In the genomic region with DNA sequence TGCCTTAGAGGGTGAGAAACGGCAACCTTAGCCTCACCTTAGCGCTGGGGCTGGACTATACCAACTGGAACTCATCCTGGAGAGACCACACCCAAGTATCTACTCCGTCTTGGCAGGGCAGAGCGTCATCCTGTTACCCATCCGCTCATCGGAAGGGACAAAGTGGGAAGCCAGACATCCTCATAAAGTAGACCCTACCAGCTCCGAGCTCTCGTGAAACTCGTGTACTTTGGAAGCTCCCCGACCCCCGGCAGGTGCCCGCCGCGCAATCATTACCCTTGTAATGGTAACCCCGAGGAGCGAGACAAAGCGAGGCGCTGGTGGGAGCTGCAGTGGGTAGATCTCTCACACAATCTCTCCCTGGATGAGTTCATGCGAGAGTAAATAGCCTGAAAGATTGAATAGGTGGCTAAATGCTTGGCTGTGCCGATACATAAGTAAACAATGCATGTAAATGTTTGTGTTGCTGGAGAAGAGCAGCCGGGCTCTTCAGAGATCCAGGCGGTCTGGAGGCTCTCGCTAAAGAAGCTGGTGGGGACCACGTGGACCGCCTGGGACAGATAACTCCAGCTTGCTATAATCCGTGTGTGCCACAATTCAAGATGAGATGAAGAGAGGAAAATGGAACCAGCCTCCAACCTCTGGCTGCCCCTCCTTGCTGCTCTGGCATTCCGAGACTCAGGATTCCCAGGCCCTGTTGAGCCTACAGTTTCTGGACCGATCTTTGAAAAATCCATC, we compare ENCODE assay signal across 9 mouse cellular contexts. TPM values are rescaled to one million over a fixed set of nuclear protein-coding genes. Genes with fewer than 3 reads are reported as not detected.
DNase-seq lines count a peak whose midpoint lies in the region; ATAC-seq lines count a peak whose summit lies in the region.
"Had no signal": no experiment of that assay in that cellular context is flagged by ENCODE, and none has a peak within 500 bp of the region (broad histone marks: within the 10 kb centered on the region; RNA-seq: fewer than 3 reads in every experiment).

No protein-coding gene starts in this region.

- peak overlapping the region; percentile 51 for H3K4me3 ChIP-seq in heart, embryonic 15.5 days
- H3K4me3 ChIP-seq in hindbrain, embryonic 12.5 days = peak overlapping the region; percentile 52

- no peak for DNase-seq in heart, postnatal 4 days
- peak; percentile 21 for DNase-seq in brain, adult 2 months (ENCODE audit: low read depth, low spot score)
- peak; percentile 51 for DNase-seq in neural tube, embryonic 10.5 days (ENCODE audit: extremely low spot score, low spot score)
- DNase-seq in spleen, postnatal 14 days (ENCODE audit: low spot score in 2 of 2) = no peak
- DNase-seq in testis, postnatal 10 days (ENCODE audit: low spot score) = no peak
- no peak for DNase-seq in yolk sac, embryonic 10.5 days (ENCODE audit: low spot score)

- H3K36me3 ChIP-seq in heart, embryonic 15.5 days = no peaks in the 10 kb centered on the region
- H3K36me3 ChIP-seq in hindbrain, embryonic 12.5 days = no peaks in the 10 kb centered on the region

- H3K4me2 ChIP-seq in heart, embryonic 15.5 days = peak overlapping the region; percentile 94
- H3K4me2 ChIP-seq in hindbrain, embryonic 12.5 days (replicated peaks) = peak overlapping the region; percentile 90

- H3K27ac ChIP-seq in heart, embryonic 15.5 days = no peak overlapping the region
- peak overlapping the region; percentile 78 for H3K27ac ChIP-seq in hindbrain, embryonic 12.5 days

- H3K4me1 ChIP-seq in heart, embryonic 15.5 days (replicated peaks) = peaks cover 26% of the 10 kb centered on the region
- H3K4me1 ChIP-seq in hindbrain, embryonic 12.5 days = peaks cover 23% of the 10 kb centered on the region; the same call in 1 of the 2 replicates

- H3K9ac ChIP-seq in heart, embryonic 15.5 days = no peak overlapping the region
- peak overlapping the region; percentile 66 for H3K9ac ChIP-seq in hindbrain, embryonic 12.5 days

- no peaks in the 10 kb centered on the region for H3K9me3 ChIP-seq in heart, embryonic 15.5 days (replicated peaks)
- H3K9me3 ChIP-seq in hindbrain, embryonic 12.5 days (replicated peaks) = no peaks in the 10 kb centered on the region

- no peak for ATAC-seq in heart, embryonic 15.5 days (replicated peaks; ENCODE audit: insufficient number of reproducible peaks, insufficient read depth, low FRiP score, low read depth)
- peak; percentile 55 for ATAC-seq in hindbrain, embryonic 12.5 days (ENCODE audit: low FRiP score)

- peaks cover 71% of the 10 kb centered on the region for H3K27me3 ChIP-seq in heart, embryonic 15.5 days
- H3K27me3 ChIP-seq in hindbrain, embryonic 12.5 days = peaks cover 64% of the 10 kb centered on the region

- WGBS in heart, embryonic 15.5 days = 5% methylated on average over 28 of the region's 28 CpGs
- 3% methylated on average over 28 of the region's 28 CpGs for WGBS in hindbrain, embryonic 12.5 days

RNA-seq across cellular contexts. Expression of gene Sv2c, which starts 1.2 kb away (rescaled TPM):
- 0.92 and 2.4 TPM in 2 replicates for polyA plus RNA-seq in heart, embryonic 15.5 days (2015; fragmentation: Nextera tagmentation; extraction: Ambion mirVana)
- under 1 TPM; 0.21 to 0.54 TPM for total RNA-seq in heart, postnatal 4 days (2021)
- 10.9 and 14.9 TPM in 2 replicates for polyA plus RNA-seq in hindbrain, embryonic 12.5 days (2016; fragmentation: Nextera tagmentation; extraction: Ambion mirVana)

RNA-seq across cellular contexts. Expression of gene Gm17190, which starts 51.7 kb away (rescaled TPM):
- polyA plus RNA-seq in heart, embryonic 15.5 days (2015; fragmentation: Nextera tagmentation; extraction: Ambion mirVana) = not detected in 2 replicates
- not detected for total RNA-seq in heart, postnatal 4 days (2021)
- polyA plus RNA-seq in hindbrain, embryonic 12.5 days (2016; fragmentation: Nextera tagmentation; extraction: Ambion mirVana) = 0.38 and 0.43 TPM in 2 replicates
- total RNA-seq: hematopoietic stem cell, adult 5-6 weeks had no signal

RNA-seq across cellular contexts. Expression of gene Gm20075, which starts 52.4 kb away (rescaled TPM):
- 26.2 and 29.9 TPM in 2 replicates for polyA plus RNA-seq in heart, embryonic 15.5 days (2015; fragmentation: Nextera tagmentation; extraction: Ambion mirVana)
- total RNA-seq in heart, postnatal 4 days (2021) = 10 to 100 TPM; 24.4 to 27.3 TPM
- polyA plus RNA-seq in hindbrain, embryonic 12.5 days (2016; fragmentation: Nextera tagmentation; extraction: Ambion mirVana) = 27.6 and 32.0 TPM in 2 replicates

Comparison
In these comparisons a context has a peak if more than half of its experiments do, and no peak if none do; other contexts are left out.
1. DNase-seq: peak in brain, adult 2 months (single experiment) and neural tube, embryonic 10.5 days (single experiment); none in heart, postnatal 4 days (single experiment), spleen, postnatal 14 days (0 of 2), testis, postnatal 10 days (single experiment) and yolk sac, embryonic 10.5 days (single experiment).